Mouse (Mus musculus) urinary bladder, adult 2 months (tissue): ENCODE results near the gene Mef2d. TPM values are rescaled to one million over a fixed set of nuclear protein-coding genes. Genes with fewer than 3 reads are reported as not detected.
"Not testable (repeated sequence)": the region's sequence is repeated elsewhere in the genome, so short reads cannot be mapped to it uniquely, and the experiment has no call there.

Source experiments
- DNase-seq: peaks from one replicate; pipeline ENCODE4 v3.0.0; 2022; ENCODE audit warnings: low spot score
- polyA plus RNA-seq: library from polyadenylated mRNA; depleted of rRNA; stranded (reverse); fragments of >200 nt; gene quantifications from 2 replicates; pipeline ENCODE4 v1.2.3, GENCODE M21; 2012

Mef2d gene
- polyA plus RNA-seq, 1 experiment = 34.6 TPM

- no peak for DNase-seq
Measured at GRCm38 (mm10) chr3:88150061-88150998, 8.2 kb downstream of the Mef2d start.

- DNase-seq = no peak
Measured at GRCm38 (mm10) chr3:88150999-88151364, 8.8 kb downstream of the Mef2d start.

DNA sequence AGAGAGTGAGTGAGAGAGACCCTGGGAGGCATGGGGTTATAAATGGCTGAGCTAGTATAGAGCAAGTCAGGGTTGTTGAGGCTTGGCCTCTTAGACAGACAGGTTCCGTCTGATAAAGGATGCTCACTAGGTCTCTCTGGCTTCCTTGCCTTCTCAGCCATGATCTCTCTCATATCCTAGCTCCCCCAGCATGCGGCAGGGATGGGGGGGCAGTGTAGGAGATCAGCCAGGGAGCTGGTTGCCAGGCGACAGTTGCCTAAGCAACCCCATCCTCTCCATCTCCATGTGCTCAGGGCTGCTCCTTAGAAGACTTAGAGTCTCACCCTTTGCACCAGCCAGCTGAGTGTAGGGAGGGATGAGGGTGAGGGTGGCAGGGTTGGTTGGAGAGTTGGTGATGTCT lies 9.9 kb downstream of the Mef2d start:
- no peak for DNase-seq

DNA sequence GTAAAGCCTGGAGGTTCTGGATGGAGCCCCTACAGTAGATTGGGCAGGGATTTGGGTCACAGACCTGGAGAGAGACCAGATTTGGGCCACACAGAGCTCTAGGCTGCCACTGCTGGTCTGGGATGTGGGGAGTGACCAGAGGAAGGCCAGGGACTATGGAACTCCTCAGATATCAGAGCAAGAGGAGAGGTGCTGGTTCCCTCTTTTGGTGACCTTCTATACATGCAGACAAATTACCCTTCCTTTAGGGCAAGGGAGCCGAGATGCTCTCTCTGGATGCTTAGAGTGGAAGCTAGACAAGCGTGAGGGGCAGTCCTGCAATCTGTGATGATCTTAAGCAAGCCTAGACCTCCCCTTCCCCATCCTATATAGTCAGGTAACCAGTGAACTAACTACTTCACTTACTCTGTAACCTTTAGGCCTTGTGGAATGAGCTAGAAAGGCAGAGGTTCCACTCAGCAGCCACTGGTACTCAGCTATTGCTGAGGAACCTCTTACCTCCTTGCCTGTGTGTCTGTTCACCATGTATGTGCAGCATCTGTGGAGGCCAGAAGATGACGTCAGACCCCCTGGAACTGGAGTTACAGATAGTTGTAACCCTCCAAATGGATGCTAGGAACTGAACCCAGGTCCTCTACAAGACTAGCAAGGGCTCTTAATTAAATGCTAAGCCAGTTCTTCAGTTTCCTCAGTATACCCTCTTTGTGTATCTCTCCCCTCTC lies 11.3 kb downstream of the Mef2d start:
- DNase-seq = no peak

- no peak for DNase-seq
Measured at GRCm38 (mm10) chr3:88154236-88154635, 12.1 kb downstream of the Mef2d start.

- DNase-seq = no peak
Measured at GRCm38 (mm10) chr3:88156817-88157216, 14.6 kb downstream of the Mef2d start.

DNA sequence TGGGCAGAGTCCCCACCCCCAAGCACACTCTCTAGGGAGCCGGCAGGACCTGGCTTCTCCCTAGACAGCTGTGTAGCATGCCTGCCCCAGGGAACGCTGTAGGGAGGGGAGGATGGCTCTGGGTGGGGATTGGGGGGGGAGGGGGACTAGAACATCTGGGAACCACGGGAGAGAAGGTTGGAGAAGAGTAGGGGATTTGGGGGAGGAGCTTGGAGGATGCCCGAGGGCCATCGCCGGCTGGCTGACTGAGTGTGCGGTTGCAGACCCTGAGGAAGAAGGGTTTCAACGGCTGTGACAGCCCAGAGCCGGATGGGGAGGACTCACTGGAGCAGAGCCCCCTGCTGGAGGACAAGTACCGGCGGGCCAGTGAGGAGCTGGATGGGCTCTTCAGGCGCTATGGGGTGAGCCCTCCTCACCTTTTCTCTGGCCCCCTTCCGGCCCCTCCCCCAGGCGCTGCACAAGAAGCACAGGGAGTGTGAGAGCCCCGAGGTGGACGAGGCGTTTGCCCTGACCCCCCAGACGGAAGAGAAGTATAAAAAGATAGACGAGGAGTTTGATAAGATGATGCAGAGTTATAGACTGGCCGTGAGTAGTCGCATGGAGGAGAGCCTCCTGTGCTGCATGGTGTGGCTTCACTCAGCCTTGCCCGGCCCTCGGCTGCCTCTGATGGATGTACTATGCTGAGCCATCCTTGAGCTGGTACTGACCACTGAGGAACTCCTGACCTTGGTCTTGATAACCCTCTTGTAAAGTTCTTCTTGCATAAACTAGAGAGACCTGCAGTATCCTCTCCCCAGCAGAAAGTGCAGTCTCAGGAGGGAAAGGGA lies 15.8 kb downstream of the Mef2d start:
- DNase-seq = no peak

DNA sequence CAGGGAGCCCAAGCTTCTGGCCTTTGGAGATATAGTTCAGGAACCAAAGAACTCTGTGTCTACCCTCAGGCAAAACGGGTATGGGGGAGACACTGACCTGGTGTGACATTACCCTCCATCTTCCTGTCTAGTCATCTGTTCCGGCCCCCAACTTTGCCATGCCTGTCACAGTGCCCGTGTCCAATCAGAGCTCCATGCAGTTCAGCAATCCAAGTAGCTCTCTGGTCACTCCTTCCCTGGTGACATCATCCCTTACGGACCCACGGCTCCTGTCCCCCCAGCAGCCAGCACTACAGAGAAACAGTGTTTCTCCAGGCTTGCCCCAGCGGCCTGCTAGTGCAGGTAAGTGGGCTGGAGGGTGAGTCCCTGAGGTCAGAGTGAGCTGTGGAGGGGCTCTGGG lies 16.8 kb downstream of the Mef2d start:
- DNase-seq = no peak

DNA sequence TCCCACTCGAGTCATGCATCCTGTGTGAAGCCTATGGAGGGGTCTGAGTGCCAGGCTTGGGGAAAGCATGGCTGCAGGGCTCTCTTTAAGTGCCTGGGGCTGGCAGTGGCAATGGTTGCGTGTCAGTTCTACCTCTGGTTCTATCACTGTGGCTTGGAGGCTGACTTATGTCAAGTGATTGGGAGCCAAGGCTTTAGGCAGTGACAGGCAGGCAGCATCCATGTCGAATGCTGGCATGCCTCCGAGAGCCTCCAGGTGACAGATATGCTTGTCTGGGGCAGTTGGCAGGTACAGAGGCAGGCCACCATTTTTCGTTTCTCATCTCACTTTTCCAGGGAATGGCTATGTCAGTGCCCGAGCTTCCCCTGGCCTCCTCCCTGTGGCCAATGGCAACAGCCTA lies 18.7 kb downstream of the Mef2d start:
- no peak for DNase-seq

- DNase-seq = no peak
Measured at GRCm38 (mm10) chr3:88162259-88162658, 20.1 kb downstream of the Mef2d start.

- no peak for DNase-seq
Measured at GRCm38 (mm10) chr3:88162811-88163210, 20.6 kb downstream of the Mef2d start.

GRCm38 (mm10) chr3:88163847-88164246 lies 21.7 kb downstream of the Mef2d start:
- DNase-seq = no peak

DNA sequence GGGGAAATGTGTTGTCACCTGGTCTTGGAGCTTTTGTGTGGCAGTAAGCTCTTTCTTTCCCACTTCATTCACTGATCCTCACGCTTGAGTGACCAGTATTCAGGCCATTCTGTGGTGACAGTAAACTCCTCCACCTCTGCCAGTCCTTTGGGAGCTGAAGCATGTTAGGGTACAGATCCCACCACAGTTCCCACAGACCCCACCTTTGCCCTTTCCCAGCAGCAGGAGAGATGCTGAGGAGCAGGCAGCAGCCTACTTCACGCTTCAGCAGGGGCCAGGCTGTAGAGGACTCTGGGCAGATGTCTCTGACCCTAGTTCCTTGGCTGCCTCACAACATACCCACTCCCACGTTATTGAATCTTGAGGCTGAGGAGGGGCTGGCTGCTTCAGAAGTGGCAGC lies 22.1 kb downstream of the Mef2d start:
- DNase-seq = no peak

- DNase-seq = no peak
Measured at GRCm38 (mm10) chr3:88166056-88166455, 23.9 kb downstream of the Mef2d start.

- DNase-seq = no peak
Measured at GRCm38 (mm10) chr3:88170361-88170760, 28.2 kb downstream of the Mef2d start.

DNA sequence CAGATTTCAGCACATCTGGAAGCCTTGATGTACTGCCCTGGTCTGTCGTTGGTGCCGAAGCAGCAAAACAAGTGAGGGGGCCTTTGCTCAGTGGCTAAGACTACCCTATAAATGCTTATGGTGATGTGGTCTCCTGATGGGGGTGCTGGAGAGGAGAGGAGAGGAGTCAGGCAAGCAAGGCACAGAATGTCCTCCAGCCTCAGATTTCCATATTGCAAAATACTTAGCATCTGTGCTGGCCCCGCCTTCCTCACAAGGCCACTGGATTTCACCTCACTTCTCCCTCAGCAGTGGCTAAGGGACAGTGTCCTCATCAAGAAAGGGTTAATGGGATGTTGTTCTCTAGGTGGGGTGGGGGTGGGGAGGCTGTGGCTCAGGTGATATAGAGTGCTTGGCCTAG lies 30.3 kb downstream of the Mef2d start:
- no peak for DNase-seq

DNA sequence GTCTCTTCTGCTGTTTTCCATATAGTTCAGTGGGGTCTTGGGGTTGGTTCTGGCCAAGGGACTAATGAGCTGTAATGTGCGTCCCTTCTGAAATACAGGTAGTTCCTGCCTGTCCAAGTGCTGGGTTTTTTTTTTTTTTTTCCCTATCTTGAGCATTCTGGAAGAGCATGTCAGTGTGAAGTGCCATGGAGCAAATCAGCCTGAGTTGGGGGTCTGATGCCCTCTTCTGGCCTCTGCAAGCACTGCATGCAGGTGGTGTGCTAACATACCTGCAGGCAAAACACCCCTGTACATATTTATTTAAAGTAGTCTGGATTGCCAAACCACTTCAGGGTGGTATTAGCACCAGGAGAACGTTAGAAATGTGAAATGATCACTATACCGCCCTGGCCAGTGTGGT lies 31.2 kb downstream of the Mef2d start:
- no peak for DNase-seq

GRCm38 (mm10) chr3:88174894-88175293 lies 32.7 kb downstream of the Mef2d start:
- no peak for DNase-seq

- no peak for DNase-seq
Measured at GRCm38 (mm10) chr3:88177106-88177505, 34.9 kb downstream of the Mef2d start.

- DNase-seq = peak; percentile 97
Measured at GRCm38 (mm10) chr3:88177562-88178345, 35.6 kb downstream of the Mef2d start.

DNA sequence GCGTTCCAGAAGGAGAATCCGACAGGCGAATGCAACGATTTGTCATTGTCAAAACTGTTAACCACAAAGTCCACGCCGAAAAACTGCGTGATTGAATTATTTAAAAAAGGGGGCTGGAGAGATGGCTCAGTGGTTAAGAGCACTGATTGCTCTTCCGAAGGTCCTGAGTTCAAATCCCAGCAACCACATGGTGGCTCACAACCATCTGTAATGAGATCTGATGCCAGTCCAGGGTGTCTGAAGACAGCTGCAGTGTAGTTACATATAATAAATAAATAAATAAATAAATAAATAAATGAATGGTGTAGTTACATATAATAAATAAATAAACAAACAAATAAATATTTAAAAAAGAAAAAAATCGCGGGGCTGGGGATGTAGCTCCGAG lies 36.2 kb downstream of the Mef2d start:
- not testable (repeated sequence) for DNase-seq
